Mouse (Mus musculus) midbrain, embryonic 11.5 days (tissue): ENCODE results near the gene Ppm1d. TPM values are rescaled to one million over a fixed set of nuclear protein-coding genes. Genes with fewer than 3 reads are reported as not detected.

ENCODE experiments used
- ATAC-seq: fragments of 200-750 bp; cut with Nextera tagmentation; 2 replicates; pipeline ENCODE4 v1.8.0; 2017; ENCODE audit warnings: moderate TSS enrichment, moderate library complexity; ENCODE audit not compliant: low FRiP score
- DNase-seq: peaks from one replicate; pipeline ENCODE4 v3.0.0; 2015; ENCODE audit warnings: low spot score; ENCODE audit errors: missing footprints
- H3K27ac ChIP-seq: fragments of 300-500 bp; sonication (generic); 2 replicates; pipeline ENCODE4 v1.5.1; 2014; ENCODE audit warnings: low read depth, low read length
- H3K27me3 ChIP-seq: fragments of 300-500 bp; sonication (generic); 2 replicates; pipeline ENCODE4 v1.6.1; 2014; ENCODE audit warnings: mild to moderate bottlenecking, low read length, moderate library complexity, mixed read lengths; ENCODE audit not compliant: control insufficient read depth, insufficient read depth
- H3K36me3 ChIP-seq: fragments of 300-500 bp; sonication (generic); 2 replicates; pipeline ENCODE4 v1.6.1; 2014; ENCODE audit warnings: mild to moderate bottlenecking, low read length, moderate library complexity, mixed read lengths; ENCODE audit not compliant: control insufficient read depth, insufficient read depth
- H3K4me1 ChIP-seq: fragments of 300-500 bp; sonication (generic); 2 replicates; pipeline ENCODE4 v1.6.1; 2014; ENCODE audit warnings: low read length; ENCODE audit not compliant: control insufficient read depth, insufficient read depth
- H3K4me2 ChIP-seq: fragments of 300-500 bp; sonication (generic); 2 replicates; pipeline ENCODE4 v1.6.1; 2014; ENCODE audit warnings: mild to moderate bottlenecking, moderate library complexity
- H3K4me3 ChIP-seq: fragments of 300-500 bp; sonication (generic); 2 replicates; pipeline ENCODE4 v1.5.1; 2014; ENCODE audit warnings: low read depth, low read length
- H3K9ac ChIP-seq: fragments of 300-500 bp; sonication (generic); 2 replicates; pipeline ENCODE4 v1.6.1; 2014; ENCODE audit warnings: low read length
- H3K9me3 ChIP-seq: fragments of 300-500 bp; sonication (generic); 2 replicates; pipeline ENCODE4 v1.6.1; 2016; ENCODE audit warnings: low read length; ENCODE audit not compliant: control insufficient read depth
- WGBS: fragments of 180-500 bp; shearing (Covaris S2); extraction: QIAGEN DNeasy Blood & Tissue Kit; methylation state at CpG from one replicate; pipeline ENCODE4 v1.1.7; 2014; 5-methylcytosine and 5-hydroxymethylcytosine counted together
- polyA plus RNA-seq: library from polyadenylated mRNA; unstranded; fragments of >200 nt; fragmentation: Nextera tagmentation; extraction: Ambion mirVana; gene quantifications from 2 replicates; pipeline ENCODE4 v1.2.1, GENCODE M21; 2014

Gene Ppm1d
- polyA plus RNA-seq, result 29.1 and 30.0 TPM in 2 replicates

GRCm38 (mm10) chr11:85310713-85311574, at the start of gene Ppm1d:
Ppm1d (plus strand) TSS chr11:85311244.
- Histone ChIP-seq H3K27me3 (no peaks in the 10 kb centered on the region), H3K4me3 (peak within 1 kb of the TSS; percentile 96), H3K27ac (peak within 1 kb of the TSS; percentile 86), H3K9ac (peak within 1 kb of the TSS; percentile 97), H3K9me3 (no peaks in the 10 kb centered on the region), H3K4me1 (peaks cover 14% of the 10 kb centered on the region), H3K36me3 (peaks cover 9% of the 10 kb centered on the region), H3K4me2 (peak within 1 kb of the TSS; percentile 66)
- DNase-seq, result peak; percentile 100
- peak; percentile 94 for ATAC-seq
- under 1% methylated on average over 77 of the region's 78 CpGs for WGBS

GRCm38 (mm10) chr11:85264635-85265034, 46.4 kb upstream of the Ppm1d start:
- Histone ChIP-seq H3K27ac (no peak overlapping the region), H3K4me2 (no peak overlapping the region), H3K4me1 (no peaks in the 10 kb centered on the region), H3K36me3 (no peaks in the 10 kb centered on the region), H3K27me3 (no peaks in the 10 kb centered on the region), H3K4me3 (no peak overlapping the region), H3K9ac (no peak overlapping the region), H3K9me3 (no peaks in the 10 kb centered on the region)
- ATAC-seq (no peak), DNase-seq (no peak)
- 72% methylated on average over 5 of the region's 5 CpGs for WGBS

- Histone ChIP-seq H3K4me3 (no peak overlapping the region), H3K36me3 (no peaks in the 10 kb centered on the region), H3K9ac (no peak overlapping the region), H3K27ac (no peak overlapping the region), H3K4me2 (no peak overlapping the region), H3K27me3 (no peaks in the 10 kb centered on the region), H3K9me3 (no peaks in the 10 kb centered on the region), H3K4me1 (no peaks in the 10 kb centered on the region)
- WGBS, result 70% methylated on average over 1 of the region's 1 CpGs
- ATAC-seq, result no peak
- no peak for DNase-seq
These were observed 43.7 kb upstream of the Ppm1d start for GRCm38 (mm10) chr11:85267393-85267792.

GRCm38 (mm10) chr11:85270631-85271030, 40.4 kb upstream of the Ppm1d start:
- WGBS, result 56% methylated on average over 3 of the region's 3 CpGs
- H3K4me3 ChIP-seq, result no peak overlapping the region
- no peak overlapping the region for H3K9ac ChIP-seq
- no peaks in the 10 kb centered on the region for H3K4me1 ChIP-seq
- H3K27ac ChIP-seq, result no peak overlapping the region
- no peak for ATAC-seq
- no peaks in the 10 kb centered on the region for H3K27me3 ChIP-seq
- H3K9me3 ChIP-seq, result no peaks in the 10 kb centered on the region
- peak; percentile 90 for DNase-seq
- H3K36me3 ChIP-seq, result no peaks in the 10 kb centered on the region
- H3K4me2 ChIP-seq, result no peak overlapping the region

GRCm38 (mm10) chr11:85273299-85273698, 37.7 kb upstream of the Ppm1d start:
- Histone ChIP-seq H3K9ac (no peak overlapping the region), H3K4me1 (no peaks in the 10 kb centered on the region), H3K4me2 (no peak overlapping the region), H3K4me3 (no peak overlapping the region), H3K36me3 (no peaks in the 10 kb centered on the region), H3K27ac (no peak overlapping the region), H3K9me3 (no peaks in the 10 kb centered on the region), H3K27me3 (no peaks in the 10 kb centered on the region)
- WGBS, result 70% methylated on average over 6 of the region's 6 CpGs
- ATAC-seq, result no peak
- no peak for DNase-seq

GRCm38 (mm10) chr11:85275151-85275550, 35.9 kb upstream of the Ppm1d start:
- Histone ChIP-seq H3K4me2 (no peak overlapping the region), H3K27ac (no peak overlapping the region), H3K27me3 (no peaks in the 10 kb centered on the region), H3K36me3 (no peaks in the 10 kb centered on the region), H3K9ac (no peak overlapping the region), H3K4me1 (no peaks in the 10 kb centered on the region), H3K9me3 (no peaks in the 10 kb centered on the region), H3K4me3 (no peak overlapping the region)
- no peak for DNase-seq
- 88% methylated on average over 5 of the region's 5 CpGs for WGBS
- ATAC-seq, result no peak

GRCm38 (mm10) chr11:85277609-85278008, 33.4 kb upstream of the Ppm1d start:
- 82% methylated on average over 5 of the region's 5 CpGs for WGBS
- Histone ChIP-seq H3K4me2 (no peak overlapping the region), H3K27ac (no peak overlapping the region), H3K4me1 (no peaks in the 10 kb centered on the region), H3K27me3 (no peaks in the 10 kb centered on the region), H3K9ac (no peak overlapping the region), H3K36me3 (no peaks in the 10 kb centered on the region), H3K4me3 (no peak overlapping the region), H3K9me3 (no peaks in the 10 kb centered on the region)
- no peak for DNase-seq
- no peak for ATAC-seq

GRCm38 (mm10) chr11:85278175-85278574, 32.9 kb upstream of the Ppm1d start:
- Histone ChIP-seq H3K9ac (no peak overlapping the region), H3K27me3 (no peaks in the 10 kb centered on the region), H3K4me1 (no peaks in the 10 kb centered on the region), H3K4me2 (no peak overlapping the region), H3K9me3 (no peaks in the 10 kb centered on the region), H3K36me3 (no peaks in the 10 kb centered on the region), H3K27ac (no peak overlapping the region), H3K4me3 (no peak overlapping the region)
- ATAC-seq, result no peak
- DNase-seq, result no peak
- WGBS, result 83% methylated on average over 1 of the region's 1 CpGs

- Histone ChIP-seq H3K4me3 (no peak overlapping the region), H3K4me1 (no peaks in the 10 kb centered on the region), H3K27me3 (no peaks in the 10 kb centered on the region), H3K9ac (no peak overlapping the region), H3K36me3 (no peaks in the 10 kb centered on the region), H3K27ac (no peak overlapping the region), H3K9me3 (no peaks in the 10 kb centered on the region), H3K4me2 (no peak overlapping the region)
- DNase-seq (no peak), ATAC-seq (no peak)
- 73% methylated on average over 15 of the region's 15 CpGs for WGBS
These were observed 29.7 kb upstream of the Ppm1d start for GRCm38 (mm10) chr11:85281219-85281878.
